ENCODE assay signal across 9 mouse cellular contexts in the genomic region with DNA sequence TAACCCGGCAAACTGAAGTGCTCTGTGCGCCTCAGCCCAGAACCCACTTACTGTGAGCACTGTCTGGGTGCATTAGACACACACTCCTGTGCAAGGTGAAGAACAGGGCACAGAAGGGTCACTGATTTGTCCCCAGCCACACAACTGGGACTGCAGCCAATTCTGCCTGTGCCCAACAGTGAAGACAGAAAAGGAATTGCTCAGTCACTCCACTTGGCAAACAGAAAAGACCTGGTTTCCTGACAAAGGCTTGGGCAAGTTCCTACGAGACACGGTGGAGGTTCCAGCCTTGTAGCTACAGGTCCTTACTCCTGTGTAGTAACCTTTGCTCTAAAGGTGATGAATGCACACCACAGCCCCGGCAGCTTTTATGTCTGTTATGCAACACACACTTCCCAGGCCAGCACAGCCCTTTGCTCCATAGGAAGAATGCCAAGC. TPM values are rescaled to one million over a fixed set of nuclear protein-coding genes. Genes with fewer than 3 reads are reported as not detected.
DNase-seq lines count a peak whose midpoint lies in the region; ATAC-seq and TF ChIP-seq lines count a peak whose summit lies in the region.
"Had no signal": no experiment of that assay in that cellular context is flagged by ENCODE, and none has a peak within 500 bp of the region (broad histone marks: within the 10 kb centered on the region; RNA-seq: fewer than 3 reads in every experiment).

No protein-coding gene starts in this region.

- no peaks in the 10 kb centered on the region for H3K4me1 ChIP-seq in midbrain, postnatal 0 days (ENCODE audit: insufficient read depth, low read length)
- no peaks in the 10 kb centered on the region for H3K4me1 ChIP-seq in midbrain, embryonic 16.5 days (ENCODE audit: control insufficient read depth, insufficient read depth, low read length)
- H3K4me1 ChIP-seq in heart, embryonic 10.5 days: peaks cover 45% of the 10 kb centered on the region
- H3K4me1 ChIP-seq in liver, adult 2 months (ENCODE audit: control insufficient read depth, insufficient read depth, low read length): peaks cover 11% of the 10 kb centered on the region
- H3K4me1 ChIP-seq in stomach, embryonic 16.5 days (ENCODE audit: control insufficient read depth, insufficient read depth, low read length): no peaks in the 10 kb centered on the region
- H3K4me1 ChIP-seq: hindbrain, embryonic 15.5 days had no signal

- H3K4me3 ChIP-seq in midbrain, postnatal 0 days (ENCODE audit: low read depth, low read length): no peak overlapping the region
- H3K4me3 ChIP-seq in midbrain, embryonic 16.5 days (ENCODE audit: low read depth, low read length): no peak overlapping the region
- no peak overlapping the region for H3K4me3 ChIP-seq in heart, embryonic 10.5 days
- H3K4me3 ChIP-seq in liver, adult 2 months (ENCODE audit: insufficient read depth, low read depth, low read length): no peak overlapping the region
- H3K4me3 ChIP-seq in stomach, embryonic 16.5 days (replicated peaks; ENCODE audit: low read length): no peak overlapping the region
- H3K4me3 ChIP-seq: hindbrain, embryonic 15.5 days had no signal

- no peaks in the 10 kb centered on the region for H3K9me3 ChIP-seq in midbrain, postnatal 0 days (ENCODE audit: low read length)
- no peaks in the 10 kb centered on the region for H3K9me3 ChIP-seq in midbrain, embryonic 16.5 days (replicated peaks; ENCODE audit: control insufficient read depth, low read length, poor library complexity, severe bottlenecking)
- H3K9me3 ChIP-seq in heart, embryonic 10.5 days: no peaks in the 10 kb centered on the region
- H3K9me3 ChIP-seq in stomach, embryonic 16.5 days (replicated peaks; ENCODE audit: control insufficient read depth, low read length): no peaks in the 10 kb centered on the region
- H3K9me3 ChIP-seq: hindbrain, embryonic 15.5 days had no signal

- TF ChIP-seq POLR2A in liver, adult 2 months (IDR thresholded peaks at IDR 0.05; ENCODE audit: extremely low read depth, insufficient read depth, low read length): no peak

- no peaks in the 10 kb centered on the region for H3K27me3 ChIP-seq in midbrain, postnatal 0 days (ENCODE audit: insufficient read depth, low read length)
- no peaks in the 10 kb centered on the region for H3K27me3 ChIP-seq in midbrain, embryonic 16.5 days (ENCODE audit: control insufficient read depth, insufficient read depth, low read depth, low read length)
- H3K27me3 ChIP-seq in heart, embryonic 10.5 days (ENCODE audit: insufficient read depth, poor library complexity, severe bottlenecking): no peaks in the 10 kb centered on the region
- H3K27me3 ChIP-seq in liver, adult 2 months (ENCODE audit: control insufficient read depth, insufficient read depth, low read length): no peaks in the 10 kb centered on the region
- no peaks in the 10 kb centered on the region for H3K27me3 ChIP-seq in stomach, embryonic 16.5 days (ENCODE audit: control insufficient read depth, insufficient read depth, low read length)
- H3K27me3 ChIP-seq: hindbrain, embryonic 15.5 days had no signal

- 80% methylated on average over 5 of the region's 5 CpGs for WGBS in midbrain, postnatal 0 days
- WGBS in midbrain, embryonic 16.5 days: 77% methylated on average over 5 of the region's 5 CpGs
- 51% methylated on average over 5 of the region's 5 CpGs for WGBS in heart, embryonic 10.5 days
- 18% methylated on average over 5 of the region's 5 CpGs for WGBS in liver, adult 2 months
- 63% methylated on average over 5 of the region's 5 CpGs for WGBS in stomach, embryonic 16.5 days

- no peak overlapping the region for H3K9ac ChIP-seq in midbrain, postnatal 0 days (replicated peaks; ENCODE audit: low read length, poor library complexity, severe bottlenecking)
- H3K9ac ChIP-seq in midbrain, embryonic 16.5 days (ENCODE audit: low read depth, low read length): no peak overlapping the region
- no peak overlapping the region for H3K9ac ChIP-seq in liver, adult 2 months (ENCODE audit: low read depth, low read length)
- no peak overlapping the region for H3K9ac ChIP-seq in stomach, embryonic 16.5 days (ENCODE audit: low read length)
- H3K9ac ChIP-seq: hindbrain, embryonic 15.5 days had no signal

- H3K79me2 ChIP-seq in liver, adult 2 months (ENCODE audit: control insufficient read depth, insufficient read depth, low read length): no peaks in the 10 kb centered on the region

- peaks cover 12% of the 10 kb centered on the region for H3K36me3 ChIP-seq in midbrain, postnatal 0 days (ENCODE audit: insufficient read depth, low read length)
- H3K36me3 ChIP-seq in midbrain, embryonic 16.5 days (ENCODE audit: control insufficient read depth, insufficient read depth, low read length): no peaks in the 10 kb centered on the region; the same call in 1 of the 2 replicates
- 0 out of 2 replicates have a peak, but pooled peaks cover 4% of the 10 kb centered on the region for H3K36me3 ChIP-seq in heart, embryonic 10.5 days
- H3K36me3 ChIP-seq in liver, adult 2 months (ENCODE audit: control insufficient read depth, insufficient read depth, low read length): peaks cover 55% of the 10 kb centered on the region
- H3K36me3 ChIP-seq in stomach, embryonic 16.5 days (ENCODE audit: control insufficient read depth, insufficient read depth, low read length): peaks cover 2% of the 10 kb centered on the region; the same call in 1 of the 2 replicates

- no peak for ATAC-seq in midbrain, postnatal 0 days (ENCODE audit: low FRiP score)
- no peak for ATAC-seq in midbrain, embryonic 16.5 days
- ATAC-seq in stomach, embryonic 16.5 days (ENCODE audit: insufficient read depth, low FRiP score): peak; percentile 77; the same call in 1 of the 2 replicates

- no peak for TF ChIP-seq CTCF in midbrain, postnatal 0 days (IDR thresholded peaks at IDR 0.05)
- TF ChIP-seq CTCF in liver, adult 2 months (IDR thresholded peaks at IDR 0.05; ENCODE audit: low read depth, low read length): no peak

- no peak overlapping the region for H3K27ac ChIP-seq in midbrain, postnatal 0 days (ENCODE audit: low read depth, low read length)
- H3K27ac ChIP-seq in midbrain, embryonic 16.5 days (ENCODE audit: low read length): no peak overlapping the region
- H3K27ac ChIP-seq in heart, embryonic 10.5 days: peak overlapping the region; percentile 54; the same call in 1 of the 2 replicates
- peak overlapping the region; percentile 69 for H3K27ac ChIP-seq in liver, adult 2 months (replicated peaks; ENCODE audit: insufficient read depth, low read depth, low read length)
- peak overlapping the region; percentile 80 for H3K27ac ChIP-seq in stomach, embryonic 16.5 days (ENCODE audit: low read length)
- H3K27ac ChIP-seq: hindbrain, embryonic 15.5 days had no signal

- no peak overlapping the region for H3K4me2 ChIP-seq in midbrain, postnatal 0 days (ENCODE audit: low read depth, low read length, poor library complexity, severe bottlenecking)
- H3K4me2 ChIP-seq in midbrain, embryonic 16.5 days (ENCODE audit: low read length): no peak overlapping the region
- H3K4me2 ChIP-seq in stomach, embryonic 16.5 days (ENCODE audit: low read depth, low read length): no peak overlapping the region
- H3K4me2 ChIP-seq: hindbrain, embryonic 15.5 days had no signal

- peak; percentile 19 for DNase-seq in midbrain, postnatal 0 days (ENCODE audit: low spot score)
- no peak for DNase-seq in heart, embryonic 10.5 days (ENCODE audit: low spot score)
- peak; percentile 99 for DNase-seq in liver, adult 2 months (ENCODE audit: extremely low read depth, low read depth, low spot score)
- DNase-seq in layer of hippocampus, adult 9-10 months (ENCODE audit: low spot score): no peak
- no peak for DNase-seq in thymus, postnatal 10 days (ENCODE audit: low spot score in 2 of 2)
- DNase-seq in cerebellum, adult 9-10 months: no peak

RNA-seq across cellular contexts. Expression of gene Fam161b, which starts 23.0 kb away (rescaled TPM):
- total RNA-seq in midbrain, postnatal 0 days (2014; rRNA removed): 10.4 and 12.5 TPM in 2 replicates
- 11.4 and 14.1 TPM in 2 replicates for polyA plus RNA-seq in midbrain, postnatal 0 days (2015; fragmentation: Nextera tagmentation; extraction: Ambion mirVana)
- polyA plus RNA-seq in midbrain, embryonic 16.5 days (2015; fragmentation: Nextera tagmentation; extraction: Ambion mirVana): 21.1 and 24.0 TPM in 2 replicates
- polyA plus RNA-seq in heart, embryonic 10.5 days (2016; fragmentation: Nextera tagmentation; extraction: Ambion mirVana): 4.4 and 4.7 TPM in 2 replicates
- total RNA-seq in liver, adult 2 months (2014; rRNA removed): 0.09 and 0.13 TPM in 2 replicates
- polyA plus RNA-seq in liver, adult 2 months (2012; rRNA removed): 0.15 and 0.16 TPM in 2 replicates
- 2.6 and 3.6 TPM in 2 replicates for polyA plus RNA-seq in stomach, embryonic 16.5 days (2015; fragmentation: Nextera tagmentation; extraction: Ambion mirVana)

RNA-seq across cellular contexts. Expression of gene Coq6, which starts 23.2 kb away (rescaled TPM):
- total RNA-seq in midbrain, postnatal 0 days (2014; rRNA removed): 56.6 and 60.9 TPM in 2 replicates
- polyA plus RNA-seq in midbrain, postnatal 0 days (2015; fragmentation: Nextera tagmentation; extraction: Ambion mirVana): 40.6 and 41.6 TPM in 2 replicates
- 40.7 and 43.7 TPM in 2 replicates for polyA plus RNA-seq in midbrain, embryonic 16.5 days (2015; fragmentation: Nextera tagmentation; extraction: Ambion mirVana)
- 53.7 and 74.2 TPM in 2 replicates for polyA plus RNA-seq in heart, embryonic 10.5 days (2016; fragmentation: Nextera tagmentation; extraction: Ambion mirVana)
- 21.2 and 23.0 TPM in 2 replicates for total RNA-seq in liver, adult 2 months (2014; rRNA removed)
- 25.1 and 27.8 TPM in 2 replicates for polyA plus RNA-seq in liver, adult 2 months (2012; rRNA removed)
- 43.6 and 47.8 TPM in 2 replicates for polyA plus RNA-seq in stomach, embryonic 16.5 days (2015; fragmentation: Nextera tagmentation; extraction: Ambion mirVana)

RNA-seq across cellular contexts. Expression of gene Entpd5, which starts 24.2 kb away (rescaled TPM):
- 15.6 and 15.9 TPM in 2 replicates for total RNA-seq in midbrain, postnatal 0 days (2014; rRNA removed)
- 12.4 and 14.1 TPM in 2 replicates for polyA plus RNA-seq in midbrain, postnatal 0 days (2015; fragmentation: Nextera tagmentation; extraction: Ambion mirVana)
- polyA plus RNA-seq in midbrain, embryonic 16.5 days (2015; fragmentation: Nextera tagmentation; extraction: Ambion mirVana): 13.8 and 15.2 TPM in 2 replicates
- polyA plus RNA-seq in heart, embryonic 10.5 days (2016; fragmentation: Nextera tagmentation; extraction: Ambion mirVana): 20.0 and 23.4 TPM in 2 replicates
- total RNA-seq in liver, adult 2 months (2014; rRNA removed): 157 and 161 TPM in 2 replicates
- polyA plus RNA-seq in liver, adult 2 months (2012; rRNA removed): 52.6 and 62.7 TPM in 2 replicates
- polyA plus RNA-seq in stomach, embryonic 16.5 days (2015; fragmentation: Nextera tagmentation; extraction: Ambion mirVana): 26.0 and 27.0 TPM in 2 replicates

RNA-seq across cellular contexts. Expression of gene Bbof1, which starts 24.2 kb away (rescaled TPM):
- total RNA-seq in midbrain, postnatal 0 days (2014; rRNA removed): 1.3 and 2.1 TPM in 2 replicates
- 2.4 and 3.2 TPM in 2 replicates for polyA plus RNA-seq in midbrain, postnatal 0 days (2015; fragmentation: Nextera tagmentation; extraction: Ambion mirVana)
- 4.6 and 4.7 TPM in 2 replicates for polyA plus RNA-seq in midbrain, embryonic 16.5 days (2015; fragmentation: Nextera tagmentation; extraction: Ambion mirVana)
- 0.57 and 1.1 TPM in 2 replicates for polyA plus RNA-seq in heart, embryonic 10.5 days (2016; fragmentation: Nextera tagmentation; extraction: Ambion mirVana)
- total RNA-seq in liver, adult 2 months (2014; rRNA removed): 0.18 and 0.27 TPM in 2 replicates
- not detected in 2 replicates for polyA plus RNA-seq in liver, adult 2 months (2012; rRNA removed)
- 0.70 and 0.89 TPM in 2 replicates for polyA plus RNA-seq in stomach, embryonic 16.5 days (2015; fragmentation: Nextera tagmentation; extraction: Ambion mirVana)

RNA-seq across cellular contexts. Expression of gene Rnf113a2, which starts 32.3 kb away (rescaled TPM):
- 8.8 and 11.7 TPM in 2 replicates for total RNA-seq in midbrain, postnatal 0 days (2014; rRNA removed)
- polyA plus RNA-seq in midbrain, postnatal 0 days (2015; fragmentation: Nextera tagmentation; extraction: Ambion mirVana): 18.4 and 19.1 TPM in 2 replicates
- polyA plus RNA-seq in midbrain, embryonic 16.5 days (2015; fragmentation: Nextera tagmentation; extraction: Ambion mirVana): 22.3 and 22.4 TPM in 2 replicates
- polyA plus RNA-seq in heart, embryonic 10.5 days (2016; fragmentation: Nextera tagmentation; extraction: Ambion mirVana): 20.0 and 22.0 TPM in 2 replicates
- total RNA-seq in liver, adult 2 months (2014; rRNA removed): 5.0 and 5.9 TPM in 2 replicates
- 2.8 TPM in 2 replicates for polyA plus RNA-seq in liver, adult 2 months (2012; rRNA removed)
- polyA plus RNA-seq in stomach, embryonic 16.5 days (2015; fragmentation: Nextera tagmentation; extraction: Ambion mirVana): 25.8 and 25.9 TPM in 2 replicates

Comparison
In these comparisons a context has a peak if more than half of its experiments do, and no peak if none do; other contexts are left out.
1. DNase-seq: peak in midbrain, postnatal 0 days (single experiment) and liver, adult 2 months (single experiment); none in heart, embryonic 10.5 days (single experiment), layer of hippocampus, adult 9-10 months (single experiment), thymus, postnatal 10 days (0 of 2) and cerebellum, adult 9-10 months (single experiment).
2. H3K27ac ChIP-seq: peak in heart, embryonic 10.5 days (single experiment), liver, adult 2 months (single experiment) and stomach, embryonic 16.5 days (single experiment); none in midbrain, postnatal 0 days (single experiment) and midbrain, embryonic 16.5 days (single experiment).